Mouse (Mus musculus) thymus, postnatal 10 days (tissue): ENCODE data around the gene Gm20517.
A peak's percentile ranks its signal among the peaks of the same experiment; 100 is the strongest.
"Not testable (repeated sequence)": the region's sequence is repeated elsewhere in the genome, so short reads cannot be mapped to it uniquely, and the experiment has no call there.

Source experiments
- DNase-seq, 2 experiments: peaks; one replicate each; pipeline ENCODE4 v3.0.0; 2021; ENCODE audit warnings: low spot score in 2 of 2

Gene Gm20517

DNA sequence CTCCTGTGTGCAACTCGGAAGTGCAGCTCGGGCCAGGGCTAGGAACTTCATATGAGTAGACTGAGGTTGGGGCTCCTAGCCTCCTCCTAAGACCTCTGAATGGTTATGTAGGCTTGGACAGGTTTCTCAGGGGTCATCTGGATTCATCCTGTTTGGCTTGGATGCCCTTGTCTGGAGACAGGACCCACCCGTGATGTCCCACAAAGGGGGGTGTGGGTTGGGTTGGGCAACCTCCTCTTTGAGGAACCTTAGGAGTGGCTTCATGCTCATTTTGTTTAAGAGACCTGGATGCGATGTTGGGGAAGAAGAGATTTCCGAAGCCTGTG, 14.6 kb upstream of the Gm20517 start:
- DNase-seq = no peak

DNA sequence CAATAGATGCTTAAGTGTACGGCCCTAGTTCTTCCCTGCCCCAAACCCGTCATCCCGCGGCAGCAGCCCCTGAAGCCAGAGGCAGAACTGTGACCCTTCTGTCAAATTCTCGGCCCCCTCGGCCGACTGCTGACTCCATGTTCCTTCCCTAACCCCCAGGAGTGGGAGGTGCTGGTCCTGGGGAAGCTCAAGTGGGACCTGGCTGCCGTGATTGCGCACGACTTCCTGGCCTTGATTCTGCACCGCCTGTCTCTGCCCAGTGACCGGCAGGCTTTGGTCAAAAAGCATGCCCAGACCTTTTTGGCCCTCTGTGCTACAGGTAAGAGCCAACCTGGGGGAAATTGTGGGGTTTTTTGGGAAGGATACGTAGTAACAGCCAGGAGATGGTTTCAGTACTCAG, 14.1 kb upstream of the Gm20517 start:
- DNase-seq = peak in 1 of 2 experiments; percentile 27

DNA sequence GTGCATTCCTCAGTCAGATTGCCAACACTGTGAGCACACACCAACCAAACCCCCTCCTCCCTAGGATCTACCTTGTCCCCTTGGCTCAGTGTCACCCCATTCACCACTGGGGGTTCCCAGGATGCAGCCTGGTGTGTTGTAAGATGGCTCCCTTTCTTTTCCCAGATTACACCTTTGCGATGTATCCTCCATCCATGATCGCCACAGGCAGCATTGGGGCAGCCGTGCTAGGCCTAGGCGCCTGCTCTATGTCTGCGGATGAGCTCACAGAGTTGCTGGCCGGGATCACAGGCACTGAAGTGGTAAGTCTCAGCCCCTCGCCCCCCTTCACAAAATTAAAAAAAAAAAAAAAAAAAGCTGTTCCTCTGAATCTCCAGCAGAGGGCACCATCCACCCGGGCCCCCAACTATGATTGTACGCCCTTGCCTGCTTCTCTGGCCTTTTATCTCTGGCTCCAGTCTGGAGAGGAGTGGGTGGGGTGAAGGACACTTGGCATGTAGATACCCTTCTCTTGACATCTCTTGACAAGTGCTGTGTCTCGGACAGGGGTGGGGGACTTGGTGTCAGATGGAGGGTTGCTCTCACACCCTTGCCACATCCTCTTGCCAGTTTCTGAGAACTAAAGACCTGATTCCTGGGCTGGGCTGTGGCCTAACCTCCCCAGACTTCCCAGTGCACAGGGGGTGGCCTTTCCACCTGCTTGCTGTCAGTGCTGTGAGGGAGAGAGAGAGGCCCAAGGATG, 13.4 kb upstream of the Gm20517 start:
- DNase-seq = peak; percentile 56 to 65

GRCm38 (mm10) chr17:47598580-47599304, 12.6 kb upstream of the Gm20517 start:
- DNase-seq = not testable (repeated sequence)

GRCm38 (mm10) chr17:47599511-47600297, 11.7 kb upstream of the Gm20517 start:
- DNase-seq = peak; percentile 55 to 62

DNA sequence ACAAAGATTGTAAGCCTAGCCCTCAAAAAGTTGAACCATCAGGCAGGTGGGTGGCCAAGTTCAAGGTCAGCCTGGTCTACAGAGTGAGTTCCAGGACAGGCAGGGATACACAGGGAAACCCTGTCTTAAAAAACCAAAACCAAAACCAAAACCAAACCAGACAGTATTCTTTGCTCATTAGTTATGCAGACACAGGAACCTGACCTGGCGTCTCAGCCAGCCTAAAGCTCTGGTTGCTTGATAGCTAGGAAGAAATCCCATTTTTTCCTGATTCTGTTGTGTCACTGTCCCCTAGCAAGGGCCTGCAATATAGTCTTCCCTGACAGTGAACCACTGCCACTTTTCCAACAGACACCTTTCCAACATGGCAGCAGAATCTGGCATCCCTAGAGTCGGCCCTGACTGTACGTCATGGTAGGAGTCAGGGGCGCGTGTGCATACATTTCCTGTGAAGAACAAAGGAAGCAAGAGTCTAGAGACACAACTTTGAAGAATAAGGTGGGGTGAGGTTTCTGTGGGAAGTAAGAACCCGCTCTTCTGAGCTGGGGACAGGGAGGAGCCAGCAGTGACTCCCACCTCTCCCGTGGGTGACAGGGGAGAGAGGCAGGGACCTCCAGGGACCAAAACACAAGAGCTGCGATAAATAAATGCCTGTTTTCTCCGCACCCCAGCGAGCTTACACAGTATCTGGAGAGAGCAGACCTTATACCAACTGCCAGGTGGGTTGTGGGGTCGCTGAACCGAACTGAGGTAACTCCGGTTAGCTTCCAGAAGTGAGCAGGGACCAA, 10.6 kb upstream of the Gm20517 start:
- DNase-seq = peak; percentile 42 to 53

DNA sequence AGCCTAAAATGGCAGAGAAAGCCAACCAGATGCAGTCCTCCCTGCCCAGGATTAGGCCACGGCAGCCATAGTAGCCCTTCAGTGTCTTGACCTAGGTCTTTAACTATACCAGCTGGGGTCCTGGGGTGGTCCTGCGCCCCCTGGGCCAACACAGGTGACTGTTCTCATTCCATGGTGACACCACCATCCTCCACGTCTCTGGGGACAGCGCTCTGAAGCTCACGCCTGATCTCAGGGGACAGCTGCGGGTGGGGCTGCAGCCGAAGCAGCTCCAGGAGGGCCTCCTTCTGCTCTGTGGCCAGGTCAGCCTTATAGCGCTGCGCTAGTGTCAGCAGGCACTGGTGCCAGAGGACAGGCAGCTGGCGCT, 10.0 kb upstream of the Gm20517 start:
- DNase-seq = peak; percentile 37

- DNase-seq = no peak
Observed at GRCm38 (mm10) chr17:47602289-47602688, 9.1 kb upstream of the Gm20517 start.

DNA sequence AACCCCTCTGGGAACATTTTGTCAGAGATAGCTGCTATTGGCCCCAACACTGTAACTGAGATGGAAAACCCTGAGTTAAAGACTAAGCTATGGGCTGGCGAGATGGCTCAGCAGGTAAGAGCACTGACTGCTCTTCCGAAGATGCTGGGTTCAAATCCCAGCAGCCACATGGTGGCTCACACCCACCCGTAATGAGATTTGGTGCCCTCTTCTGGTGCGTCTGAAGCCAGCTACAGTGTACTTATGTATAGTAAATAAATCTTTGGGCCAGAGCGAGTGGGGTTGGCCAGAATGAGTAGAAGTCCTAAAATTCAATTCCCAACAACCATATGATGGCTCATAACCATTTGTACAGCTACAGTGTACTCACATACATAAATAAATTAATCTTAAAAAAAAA, 5.2 kb upstream of the Gm20517 start:
- peak; percentile 54 to 77 for DNase-seq

DNA sequence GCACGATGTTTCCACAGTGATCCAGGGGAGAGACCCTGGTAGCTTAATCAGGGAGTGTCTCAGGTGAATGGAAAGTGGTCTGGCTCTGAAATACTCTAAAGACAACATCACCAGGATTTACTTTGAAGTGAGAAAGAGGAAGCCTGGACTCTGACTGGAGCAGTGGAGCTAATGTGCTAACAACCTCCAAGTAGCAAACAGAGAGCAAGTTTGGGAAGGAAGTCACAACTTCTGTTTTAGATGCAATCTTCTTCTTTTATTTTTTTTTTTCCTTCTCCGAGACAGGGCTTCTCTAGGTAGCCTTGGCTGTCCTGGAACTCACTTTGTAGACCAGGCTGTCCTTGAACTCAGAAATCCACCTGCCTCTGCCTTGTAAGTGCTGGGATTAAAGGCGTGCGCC, 2.2 kb upstream of the Gm20517 start:
- no peak for DNase-seq

DNA sequence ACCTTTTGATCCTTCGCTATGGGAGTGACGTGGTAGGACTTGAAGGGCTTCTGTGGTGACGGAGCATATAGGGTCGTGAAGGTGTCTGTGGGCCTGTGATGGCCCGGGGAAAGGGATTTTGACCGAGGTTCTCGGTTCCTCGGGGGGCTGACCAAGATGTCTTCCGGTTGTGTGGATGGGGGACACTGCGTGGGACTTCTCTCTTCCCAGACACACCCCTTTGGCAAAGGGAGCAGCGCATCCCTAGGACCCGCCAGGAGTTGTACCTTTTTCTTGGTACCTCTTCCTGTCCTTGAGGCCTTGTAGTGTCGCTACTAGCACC, 233 bp downstream of the Gm20517 start:
- no peak for DNase-seq

DNA sequence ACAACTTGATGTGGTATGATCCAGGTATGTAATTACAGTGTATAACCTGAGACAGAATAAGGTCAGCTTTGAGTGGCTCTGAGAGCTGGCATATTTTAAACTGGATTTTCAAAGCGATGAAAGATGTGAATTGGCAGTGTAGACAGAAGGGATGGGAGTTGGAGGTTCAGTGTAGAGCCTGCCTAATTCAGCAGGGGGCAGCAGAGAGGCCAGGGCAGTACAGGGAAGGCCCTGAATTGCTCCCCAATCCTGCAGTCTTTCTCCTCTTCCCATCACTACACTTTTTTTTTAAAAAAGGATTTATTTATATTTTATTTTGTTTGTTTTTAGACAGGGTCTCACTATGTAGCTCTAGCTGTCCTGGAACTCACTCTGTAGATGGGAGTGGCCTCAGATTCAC, 2.6 kb downstream of the Gm20517 start:
- DNase-seq = peak in 1 of 2 experiments; percentile 64

GRCm38 (mm10) chr17:47616119-47616518, 4.7 kb downstream of the Gm20517 start:
- no peak for DNase-seq

DNA sequence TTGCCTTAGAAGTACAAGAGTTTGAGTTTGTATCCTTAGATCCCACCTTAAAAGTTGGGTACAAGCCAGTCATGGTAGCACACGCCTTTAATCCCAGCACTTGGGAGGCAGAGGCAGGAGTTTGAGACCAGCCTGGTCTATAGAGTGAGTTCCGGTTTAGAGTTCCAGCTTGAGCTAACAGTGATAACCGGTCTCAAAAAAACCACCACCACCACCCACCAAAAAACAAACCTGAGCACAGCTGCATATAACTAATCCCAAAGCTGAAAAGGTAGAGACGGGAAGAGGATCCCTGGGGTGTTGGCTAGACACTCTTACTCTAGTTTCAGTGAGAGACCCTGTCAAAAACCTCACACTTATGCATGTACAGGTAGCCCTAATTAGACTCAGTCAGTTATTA, 5.3 kb downstream of the Gm20517 start:
- no peak for DNase-seq

DNA sequence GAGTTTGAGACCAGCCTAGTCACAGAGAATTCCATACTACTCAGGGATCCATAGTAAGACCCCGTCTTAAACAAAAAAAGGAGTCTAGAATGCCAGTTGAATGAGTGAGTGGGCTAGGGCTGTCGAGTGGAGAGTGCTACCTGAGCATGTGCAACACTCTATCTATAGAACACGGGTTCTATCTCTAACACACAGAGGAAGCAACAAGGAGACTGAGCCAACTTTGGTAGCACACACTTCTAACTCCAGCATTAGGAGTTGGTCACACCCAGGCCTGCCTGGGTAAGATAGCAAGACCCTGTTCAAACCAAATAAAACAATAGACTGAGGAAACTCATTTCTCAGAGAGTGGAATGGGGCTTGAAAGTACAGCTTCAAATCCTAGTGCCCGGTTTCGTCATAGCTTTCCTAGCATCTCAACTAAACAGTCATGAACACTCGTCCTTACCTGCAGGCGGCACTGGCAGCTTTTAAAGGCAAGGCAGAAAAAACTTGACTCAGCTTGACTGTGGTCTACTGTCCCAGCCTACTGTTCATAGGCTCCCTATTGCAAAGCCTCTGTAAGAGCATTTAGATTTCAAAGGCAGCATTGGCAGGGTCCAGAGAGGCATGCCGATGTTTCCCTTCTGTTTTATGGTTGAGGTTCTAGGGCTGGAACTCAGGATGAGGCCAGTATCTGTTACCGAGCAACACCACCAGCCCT, 6.4 kb downstream of the Gm20517 start:
- no peak for DNase-seq

GRCm38 (mm10) chr17:47618556-47619311, 7.3 kb downstream of the Gm20517 start:
- DNase-seq = no peak

DNA sequence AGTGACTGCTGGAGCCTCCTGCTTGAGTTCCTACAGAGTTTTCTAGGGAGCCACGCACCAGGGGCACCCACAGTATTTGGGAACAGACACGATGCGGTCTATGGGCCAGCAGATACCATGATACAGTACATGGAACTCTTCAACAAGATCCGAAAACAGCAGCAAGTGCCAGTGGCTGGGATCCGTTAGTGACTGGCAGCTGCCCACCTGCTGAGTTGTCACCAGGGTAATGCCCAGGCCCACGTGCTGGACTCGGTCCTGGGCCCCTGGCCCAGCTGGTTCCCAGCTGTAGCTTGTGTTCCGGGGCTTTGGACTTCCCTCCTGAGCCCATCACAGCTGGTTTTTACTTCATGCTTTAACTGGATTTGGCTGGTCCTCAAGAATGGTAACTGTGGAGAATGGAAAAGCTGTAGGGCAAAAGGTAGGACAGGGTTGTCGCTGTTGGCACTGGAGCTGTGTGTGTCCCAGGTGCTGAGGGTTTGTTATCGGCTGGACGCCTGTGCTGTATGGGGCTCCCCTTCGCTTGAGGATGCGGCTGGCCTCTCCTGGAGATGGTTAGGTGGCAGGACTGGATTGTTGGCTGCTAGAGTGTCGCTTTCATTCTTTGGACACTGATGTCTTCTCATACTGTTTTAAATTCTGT, 11.6 kb downstream of the Gm20517 start:
- DNase-seq = no peak

- not testable (repeated sequence) for DNase-seq
Observed at GRCm38 (mm10) chr17:47624572-47624971, 13.2 kb downstream of the Gm20517 start.

GRCm38 (mm10) chr17:47625088-47625487, 13.7 kb downstream of the Gm20517 start:
- DNase-seq = no peak

- DNase-seq = no peak
Observed at GRCm38 (mm10) chr17:47626031-47626430, 14.6 kb downstream of the Gm20517 start.
